Comparison of ENCODE assay signal across 22 mouse cellular contexts in the genomic region with DNA sequence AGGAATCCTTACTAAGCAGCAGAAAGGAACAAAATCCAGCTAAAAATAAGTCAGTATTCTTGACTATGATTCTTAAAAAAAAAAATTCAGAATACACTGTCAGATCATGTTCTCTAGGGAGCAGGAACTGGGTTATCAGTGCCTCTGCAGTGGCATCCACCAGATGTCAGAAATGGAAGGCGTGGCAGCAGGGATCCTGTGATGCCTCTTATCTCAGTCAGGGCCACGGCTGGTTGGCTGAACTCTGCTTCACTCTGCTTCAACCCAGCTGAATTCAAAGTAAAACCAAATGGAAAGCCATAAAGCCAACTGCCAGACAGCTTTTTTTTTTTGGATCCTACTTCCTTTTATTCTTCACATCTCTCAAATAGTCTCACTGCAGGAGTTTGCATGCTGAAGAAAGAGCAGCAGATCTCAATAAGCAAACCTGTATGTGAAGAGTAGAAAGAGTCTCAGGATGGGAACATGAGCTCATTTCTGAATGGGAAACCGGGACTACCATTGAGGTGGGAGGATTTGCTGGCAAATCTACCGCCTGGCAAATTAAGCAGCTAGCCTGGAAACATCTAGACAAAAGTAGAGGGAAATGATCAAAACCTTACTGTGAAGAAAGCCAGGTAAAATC.
DNase-seq lines count a peak whose midpoint lies in the region; ATAC-seq lines count a peak whose summit lies in the region.
"Had no signal": no experiment of that assay in that cellular context is flagged by ENCODE, and none has a peak within 500 bp of the region (broad histone marks: within the 10 kb centered on the region; RNA-seq: fewer than 3 reads in every experiment).

No protein-coding gene starts in this region.

- H3K27ac ChIP-seq in midbrain, embryonic 14.5 days (replicated peaks; ENCODE audit: low read depth, low read length) = no peak overlapping the region
- H3K27ac ChIP-seq in midbrain, embryonic 11.5 days (ENCODE audit: low read depth, low read length) = no peak overlapping the region
- H3K27ac ChIP-seq: hindbrain, embryonic 12.5 days; liver, embryonic 15.5 days; lung, embryonic 15.5 days; neural tube, embryonic 13.5 days had no signal

- no peak for DNase-seq in frontal cortex, postnatal 36 days (ENCODE audit: low spot score in 2 of 2)
- peak; percentile 30 for DNase-seq in midbrain, embryonic 14.5 days
- DNase-seq in midbrain, embryonic 11.5 days (ENCODE audit: low spot score, missing footprints) = no peak
- DNase-seq in brain, adult 2 months (ENCODE audit: low read depth, low spot score) = peak; percentile 57
- peak; percentile 21 for DNase-seq in telencephalon, adult 2 months (ENCODE audit: low read depth, low spot score)
- no peak for DNase-seq in urinary bladder, adult 2 months (ENCODE audit: low spot score)
- DNase-seq: adrenal gland, postnatal 36 days; cerebellum, adult 8-10 months; cerebellum, postnatal 25 days; gastrocnemius, postnatal 14 days; heart, adult 11 months; kidney, adult 9 months; kidney, postnatal 10 days; thymus, postnatal 4 days had no signal

- H3K4me2 ChIP-seq in midbrain, embryonic 14.5 days (ENCODE audit: low read length) = no peak overlapping the region
- no peak overlapping the region for H3K4me2 ChIP-seq in midbrain, embryonic 11.5 days
- H3K4me2 ChIP-seq: heart, embryonic 12.5 days; hindbrain, embryonic 12.5 days; liver, embryonic 15.5 days; lung, embryonic 15.5 days; neural tube, embryonic 13.5 days had no signal

- H3K4me3 ChIP-seq in midbrain, embryonic 14.5 days (replicated peaks; ENCODE audit: low read depth, low read length) = no peak overlapping the region
- no peak overlapping the region for H3K4me3 ChIP-seq in midbrain, embryonic 11.5 days (ENCODE audit: low read depth, low read length)
- H3K4me3 ChIP-seq: heart, embryonic 12.5 days; hindbrain, embryonic 12.5 days; liver, embryonic 15.5 days; lung, embryonic 15.5 days; neural tube, embryonic 13.5 days had no signal

- no peaks in the 10 kb centered on the region for H3K36me3 ChIP-seq in midbrain, embryonic 14.5 days (ENCODE audit: control insufficient read depth, insufficient read depth, low read length)
- no peaks in the 10 kb centered on the region for H3K36me3 ChIP-seq in midbrain, embryonic 11.5 days (ENCODE audit: control insufficient read depth, insufficient read depth, low read length)
- H3K36me3 ChIP-seq: heart, embryonic 12.5 days; hindbrain, embryonic 12.5 days; liver, embryonic 15.5 days; lung, embryonic 15.5 days; neural tube, embryonic 13.5 days had no signal

- H3K9me3 ChIP-seq in midbrain, embryonic 14.5 days (ENCODE audit: control insufficient read depth, low read length) = no peaks in the 10 kb centered on the region
- H3K9me3 ChIP-seq in midbrain, embryonic 11.5 days (ENCODE audit: control insufficient read depth, low read length) = no peaks in the 10 kb centered on the region
- H3K9me3 ChIP-seq: heart, embryonic 12.5 days; hindbrain, embryonic 12.5 days; liver, embryonic 15.5 days; lung, embryonic 15.5 days; neural tube, embryonic 13.5 days had no signal

- ATAC-seq in frontal cortex, adult (ENCODE audit: low TSS enrichment) = peak; percentile 55
- ATAC-seq in midbrain, embryonic 14.5 days (ENCODE audit: low FRiP score, low TSS enrichment) = no peak
- no peak for ATAC-seq in midbrain, embryonic 11.5 days (ENCODE audit: low FRiP score)
- ATAC-seq: forebrain, embryonic 16.5 days; intestine, embryonic 16.5 days had no signal

- H3K4me1 ChIP-seq in midbrain, embryonic 14.5 days (ENCODE audit: control insufficient read depth, insufficient read depth, low read length) = no peaks in the 10 kb centered on the region
- H3K4me1 ChIP-seq in midbrain, embryonic 11.5 days (ENCODE audit: control insufficient read depth, insufficient read depth, low read length) = no peaks in the 10 kb centered on the region
- H3K4me1 ChIP-seq: hindbrain, embryonic 12.5 days; liver, embryonic 15.5 days; lung, embryonic 15.5 days; neural tube, embryonic 13.5 days had no signal

- 45% methylated on average over 4 of the region's 4 CpGs for WGBS in midbrain, embryonic 14.5 days
- 46% methylated on average over 4 of the region's 4 CpGs for WGBS in midbrain, embryonic 11.5 days

- H3K27me3 ChIP-seq in midbrain, embryonic 14.5 days (ENCODE audit: control insufficient read depth, insufficient read depth, low read length) = no peaks in the 10 kb centered on the region
- no peaks in the 10 kb centered on the region for H3K27me3 ChIP-seq in midbrain, embryonic 11.5 days (ENCODE audit: control insufficient read depth, insufficient read depth, low read length)
- H3K27me3 ChIP-seq: heart, embryonic 12.5 days; hindbrain, embryonic 12.5 days; liver, embryonic 15.5 days; lung, embryonic 15.5 days; neural tube, embryonic 13.5 days had no signal

- no peak overlapping the region for H3K9ac ChIP-seq in midbrain, embryonic 14.5 days (replicated peaks; ENCODE audit: low read length)
- no peak overlapping the region for H3K9ac ChIP-seq in midbrain, embryonic 11.5 days (ENCODE audit: low read length)
- H3K9ac ChIP-seq: heart, embryonic 12.5 days; hindbrain, embryonic 12.5 days; liver, embryonic 15.5 days; lung, embryonic 15.5 days; neural tube, embryonic 13.5 days had no signal

Comparison
In these comparisons a context has a peak if more than half of its experiments do, and no peak if none do; other contexts are left out.
1. DNase-seq: peak in midbrain, embryonic 14.5 days (single experiment), brain, adult 2 months (single experiment) and telencephalon, adult 2 months (single experiment); none in frontal cortex, postnatal 36 days (0 of 2), midbrain, embryonic 11.5 days (single experiment) and urinary bladder, adult 2 months (single experiment).